Mouse (Mus musculus) forebrain, embryonic 16.5 days (tissue): ENCODE measurements around the gene Pomt1. TPM values are rescaled to one million over a fixed set of nuclear protein-coding genes. Genes with fewer than 3 reads are reported as not detected.

Experiments used
- polyA plus RNA-seq: library from polyadenylated mRNA; unstranded; fragments of >200 nt; fragmentation: Nextera tagmentation; extraction: Ambion mirVana; gene quantifications from 2 replicates; pipeline ENCODE4 v1.2.1, GENCODE M21; 2015

Gene Pomt1
- polyA plus RNA-seq, 1 experiment from 2014 or later = 36.8 TPM

Other genes starting within 250 kb of the Pomt1 start
- 0.20 and 0.48 TPM in 2 replicates for gene Fam78a, start 151.7 kb upstream of the Pomt1 start, polyA plus RNA-seq
- gene Plpp7, start 141.1 kb upstream of the Pomt1 start, polyA plus RNA-seq = 19.6 and 20.6 TPM in 2 replicates
- 75.5 and 84.7 TPM in 2 replicates for gene Prrc2b, start 85.5 kb upstream of the Pomt1 start, polyA plus RNA-seq
- 93.9 and 108 TPM in 2 replicates for gene Uck1, start 23.6 kb downstream of the Pomt1 start, polyA plus RNA-seq
- 29.4 and 29.8 TPM in 2 replicates for gene Golga2, start 50.8 kb downstream of the Pomt1 start, polyA plus RNA-seq
- gene Swi5, start 51.5 kb downstream of the Pomt1 start, polyA plus RNA-seq = 362 and 368 TPM in 2 replicates
- 64.3 and 64.6 TPM in 2 replicates for gene Ciz1, start 115.7 kb downstream of the Pomt1 start, polyA plus RNA-seq
- gene Dnm1, start 116.7 kb downstream of the Pomt1 start, polyA plus RNA-seq = 26.9 and 38.4 TPM in 2 replicates
- gene 1110008P14Rik, start 145.3 kb downstream of the Pomt1 start, polyA plus RNA-seq = 67.8 and 77.7 TPM in 2 replicates
- gene Lcn2, start 151.7 kb downstream of the Pomt1 start, polyA plus RNA-seq = not detected in 2 replicates
- 35.6 and 42.7 TPM in 2 replicates for gene Ptges2, start 159.3 kb downstream of the Pomt1 start, polyA plus RNA-seq
- 7.0 and 7.5 TPM in 2 replicates for gene Naif1, start 213.9 kb downstream of the Pomt1 start, polyA plus RNA-seq
- 46.9 and 47.7 TPM in 2 replicates for gene Slc25a25, start 214.9 kb downstream of the Pomt1 start, polyA plus RNA-seq